Mouse (Mus musculus): ENCODE results near the gene Tmem74b. TPM values are rescaled to one million over a fixed set of nuclear protein-coding genes. Genes with fewer than 3 reads are reported as not detected.

The Tmem74b gene
- polyA plus RNA-seq, 1 experiment = 0.08 TPM

GRCm38 (mm10) chr2:151702146-151702850 lies 490 bp downstream of the Tmem74b start:
- Histone ChIP-seq H3K9me3 (no peaks in the 10 kb centered on the region; the same call in 1 of the 2 replicates), H3K4me3 (replicated peaks) (peak overlapping the region; percentile 88), H3K27me3 (replicated peaks) (peaks cover 81% of the 10 kb centered on the region), H3K4me1 (peaks cover 16% of the 10 kb centered on the region), H3K36me3 (replicated peaks; ENCODE audit: low read length) (no peaks in the 10 kb centered on the region)
- no peak for TF ChIP-seq FLI1 (IDR thresholded peaks at IDR 0.05; ENCODE audit: low read length)
- no peak for TF ChIP-seq GATA1 (IDR thresholded peaks at IDR 0.05; ENCODE audit: borderline replicate concordance, low read length)

- TF ChIP-seq GATA1 (IDR thresholded peaks at IDR 0.05; ENCODE audit: borderline replicate concordance, low read length) (no peak), FLI1 (IDR thresholded peaks at IDR 0.05; ENCODE audit: low read length) (no peak)
- peaks cover 81% of the 10 kb centered on the region for H3K27me3 ChIP-seq (replicated peaks)
- peak overlapping the region; percentile 88 for H3K4me3 ChIP-seq (replicated peaks)
- H3K36me3 ChIP-seq (replicated peaks; ENCODE audit: low read length) = no peaks in the 10 kb centered on the region
- H3K4me1 ChIP-seq = peaks cover 16% of the 10 kb centered on the region
- H3K9me3 ChIP-seq = no peaks in the 10 kb centered on the region; the same call in 1 of the 2 replicates
Measured at GRCm38 (mm10) chr2:151702851-151703190, 1.0 kb downstream of the Tmem74b start.

GRCm38 (mm10) chr2:151712647-151713046 lies 10.8 kb downstream of the Tmem74b start:
- peaks cover 32% of the 10 kb centered on the region for H3K36me3 ChIP-seq (replicated peaks; ENCODE audit: low read length)
- H3K4me1 ChIP-seq = no peaks in the 10 kb centered on the region
- no peak overlapping the region for H3K4me3 ChIP-seq (replicated peaks)
- no peaks in the 10 kb centered on the region for H3K9me3 ChIP-seq
- H3K27me3 ChIP-seq (replicated peaks) = peaks cover 5% of the 10 kb centered on the region
- no peak for TF ChIP-seq FLI1 (IDR thresholded peaks at IDR 0.05; ENCODE audit: low read length)
- TF ChIP-seq GATA1 (IDR thresholded peaks at IDR 0.05; ENCODE audit: borderline replicate concordance, low read length) = no peak

GRCm38 (mm10) chr2:151715526-151715925 lies 13.7 kb downstream of the Tmem74b start:
- Histone ChIP-seq H3K27me3 (replicated peaks) (no peaks in the 10 kb centered on the region), H3K4me3 (replicated peaks) (no peak overlapping the region), H3K9me3 (no peaks in the 10 kb centered on the region), H3K4me1 (no peaks in the 10 kb centered on the region), H3K36me3 (replicated peaks; ENCODE audit: low read length) (peaks cover 60% of the 10 kb centered on the region)
- TF ChIP-seq FLI1 (IDR thresholded peaks at IDR 0.05; ENCODE audit: low read length) (no peak), GATA1 (IDR thresholded peaks at IDR 0.05; ENCODE audit: borderline replicate concordance, low read length) (no peak)

- H3K9me3 ChIP-seq = no peaks in the 10 kb centered on the region
- TF ChIP-seq FLI1 (IDR thresholded peaks at IDR 0.05; ENCODE audit: low read length) (no peak), GATA1 (IDR thresholded peaks at IDR 0.05; ENCODE audit: borderline replicate concordance, low read length) (no peak)
- no peaks in the 10 kb centered on the region for H3K27me3 ChIP-seq (replicated peaks)
- H3K36me3 ChIP-seq (replicated peaks; ENCODE audit: low read length) = peaks cover 69% of the 10 kb centered on the region
- no peak overlapping the region for H3K4me3 ChIP-seq (replicated peaks)
- H3K4me1 ChIP-seq = no peaks in the 10 kb centered on the region
Measured at GRCm38 (mm10) chr2:151716318-151717055, 14.7 kb downstream of the Tmem74b start.

- peaks cover 2% of the 10 kb centered on the region; the same call in 1 of the 2 replicates for H3K4me1 ChIP-seq
- H3K9me3 ChIP-seq = no peaks in the 10 kb centered on the region
- H3K4me3 ChIP-seq (replicated peaks) = no peak overlapping the region
- peaks cover 98% of the 10 kb centered on the region for H3K36me3 ChIP-seq (replicated peaks; ENCODE audit: low read length)
- H3K27me3 ChIP-seq (replicated peaks) = no peaks in the 10 kb centered on the region
- no peak for TF ChIP-seq FLI1 (IDR thresholded peaks at IDR 0.05; ENCODE audit: low read length)
- no peak for TF ChIP-seq GATA1 (IDR thresholded peaks at IDR 0.05; ENCODE audit: borderline replicate concordance, low read length)
Measured at GRCm38 (mm10) chr2:151724094-151724493, 22.3 kb downstream of the Tmem74b start.

- TF ChIP-seq FLI1 (IDR thresholded peaks at IDR 0.05; ENCODE audit: low read length) = no peak
- no peak for TF ChIP-seq GATA1 (IDR thresholded peaks at IDR 0.05; ENCODE audit: borderline replicate concordance, low read length)
- Histone ChIP-seq H3K4me3 (replicated peaks) (no peak overlapping the region), H3K9me3 (no peaks in the 10 kb centered on the region), H3K27me3 (replicated peaks) (no peaks in the 10 kb centered on the region), H3K36me3 (replicated peaks; ENCODE audit: low read length) (peaks cover 85% of the 10 kb centered on the region), H3K4me1 (peaks cover 32% of the 10 kb centered on the region)
Measured at GRCm38 (mm10) chr2:151733151-151733865, 31.5 kb downstream of the Tmem74b start.

GRCm38 (mm10) chr2:151735422-151735821 lies 33.6 kb downstream of the Tmem74b start:
- no peak for TF ChIP-seq GATA1 (IDR thresholded peaks at IDR 0.05; ENCODE audit: borderline replicate concordance, low read length)
- no peak for TF ChIP-seq FLI1 (IDR thresholded peaks at IDR 0.05; ENCODE audit: low read length)
- peaks cover 53% of the 10 kb centered on the region for H3K4me1 ChIP-seq
- H3K4me3 ChIP-seq (replicated peaks) = no peak overlapping the region
- no peaks in the 10 kb centered on the region for H3K27me3 ChIP-seq (replicated peaks)
- H3K9me3 ChIP-seq = no peaks in the 10 kb centered on the region
- peaks cover 64% of the 10 kb centered on the region for H3K36me3 ChIP-seq (replicated peaks; ENCODE audit: low read length)

GRCm38 (mm10) chr2:151738460-151738859 lies 36.7 kb downstream of the Tmem74b start:
- TF ChIP-seq FLI1 (IDR thresholded peaks at IDR 0.05; ENCODE audit: low read length) (no peak), GATA1 (IDR thresholded peaks at IDR 0.05; ENCODE audit: borderline replicate concordance, low read length) (no peak; the same call in 2 of the 3 replicates)
- H3K27me3 ChIP-seq (replicated peaks) = no peaks in the 10 kb centered on the region
- H3K36me3 ChIP-seq (replicated peaks; ENCODE audit: low read length) = peaks cover 38% of the 10 kb centered on the region
- H3K4me3 ChIP-seq (replicated peaks) = peak overlapping the region; percentile 76
- H3K4me1 ChIP-seq = peaks cover 75% of the 10 kb centered on the region
- no peaks in the 10 kb centered on the region for H3K9me3 ChIP-seq

Measured in megakaryocyte, embryonic 14.5 days (primary cell).